Mouse (Mus musculus) Muller cell, postnatal 12 days (primary cell): ENCODE measurements at regions not wholly inside any gene's neighbourhood (a gene's known extent, or its start where the extent isn't known, plus 50 kb on each side); places are given as distances from the start of the nearest gene placed in this dataset.
A peak's percentile ranks its signal among the peaks of the same experiment; 100 is the strongest.

Source experiments
- DNase-seq: peaks from one replicate; pipeline ENCODE4 v3.0.0-alpha.2; 2015; ENCODE audit errors: inconsistent ontology term

DNA sequence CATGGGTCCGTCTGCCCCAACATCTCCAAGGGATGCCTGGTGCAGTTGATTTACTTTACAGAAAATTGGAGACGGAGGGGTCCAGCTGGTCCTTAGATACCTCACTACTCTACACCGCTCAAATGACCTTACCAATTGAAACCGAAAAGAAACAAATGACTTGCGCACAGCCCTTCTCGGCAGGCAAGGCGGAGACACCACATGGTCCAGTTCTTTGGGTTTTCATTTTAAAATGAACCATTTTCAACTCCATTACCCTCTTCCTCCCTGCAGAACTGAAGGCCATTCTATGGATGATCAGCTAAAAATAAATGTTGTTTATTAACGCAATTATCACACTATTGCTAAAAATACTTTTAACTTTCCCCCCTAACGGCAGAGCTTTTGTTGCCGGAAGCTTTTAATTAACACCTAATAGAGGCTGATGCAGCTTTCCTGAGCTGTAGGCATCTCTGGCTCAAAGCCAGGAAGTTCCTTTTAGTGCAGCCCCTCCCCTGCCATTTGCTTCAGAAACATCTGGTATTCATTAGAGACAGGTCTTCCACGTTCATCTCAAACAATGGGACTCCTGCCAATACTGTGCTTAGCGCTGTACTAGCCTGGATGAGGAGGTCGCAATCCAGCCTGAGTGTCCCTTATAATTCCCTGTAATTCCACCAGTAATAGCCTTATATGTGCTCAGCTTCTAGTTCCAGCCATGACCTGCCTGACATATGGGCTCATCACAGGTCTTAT is 247.5 kb downstream of the Drd1 start:
- DNase-seq, result peak; percentile 22

DNA sequence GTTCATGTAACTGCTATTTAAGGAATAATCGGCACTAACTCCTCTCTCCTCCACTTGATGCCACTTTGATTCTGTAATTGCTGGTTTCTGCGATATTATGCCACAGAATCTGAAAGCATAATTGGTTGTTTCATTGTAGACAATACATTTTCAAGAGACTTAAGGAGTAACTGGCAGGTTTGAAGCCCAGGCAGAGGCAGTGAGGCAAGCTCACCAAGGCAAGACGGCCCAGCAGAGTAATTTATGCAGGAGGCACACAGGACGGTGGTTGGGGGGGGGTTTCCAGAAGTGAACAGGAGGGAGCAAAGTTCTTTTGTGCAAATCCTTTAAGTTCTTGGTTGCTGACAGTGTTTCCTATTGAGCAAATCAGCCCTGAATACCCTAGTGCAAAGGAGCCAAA is 249.6 kb downstream of the Drd1 start:
- DNase-seq, result no peak

DNA sequence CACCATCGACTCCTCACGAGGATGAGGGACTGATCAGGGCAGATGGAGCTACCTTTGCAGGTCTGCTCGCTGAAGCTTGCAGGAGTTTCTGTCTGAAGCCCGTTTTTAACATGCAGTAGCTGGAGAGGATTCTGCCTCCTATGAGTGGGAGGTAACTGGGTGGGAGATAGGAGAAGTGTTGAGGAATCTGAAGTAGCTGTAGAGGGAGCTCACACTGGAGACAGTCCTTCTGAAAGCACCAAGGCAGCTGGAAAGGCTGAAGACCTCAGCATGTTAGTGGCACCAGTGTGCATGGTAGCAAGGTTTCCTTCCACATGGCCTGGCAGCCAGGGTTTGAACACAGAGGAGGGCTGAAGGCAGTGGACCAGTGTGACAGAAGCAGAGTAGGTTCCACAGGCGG is 254.5 kb downstream of the Drd1 start:
- no peak for DNase-seq

DNA sequence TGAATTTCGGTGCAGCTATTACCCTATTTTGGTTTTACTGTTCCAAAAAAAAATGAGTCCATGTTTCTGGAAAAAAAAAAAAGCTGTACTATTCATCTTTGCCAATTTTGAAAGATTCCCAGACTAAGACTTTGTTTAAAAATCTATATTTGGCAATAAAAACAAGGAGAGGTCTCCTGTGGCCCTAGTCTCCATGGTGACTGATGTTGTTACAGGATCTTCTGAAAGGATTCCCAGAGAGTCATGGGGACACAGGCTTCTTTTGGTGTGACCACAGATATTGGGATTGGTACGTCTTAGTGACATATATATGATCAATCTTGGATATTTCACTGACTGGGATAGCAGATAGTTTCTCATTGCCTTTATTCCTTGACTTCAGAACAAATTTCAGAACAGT is 266.7 kb downstream of the Drd1 start:
- no peak for DNase-seq

DNA sequence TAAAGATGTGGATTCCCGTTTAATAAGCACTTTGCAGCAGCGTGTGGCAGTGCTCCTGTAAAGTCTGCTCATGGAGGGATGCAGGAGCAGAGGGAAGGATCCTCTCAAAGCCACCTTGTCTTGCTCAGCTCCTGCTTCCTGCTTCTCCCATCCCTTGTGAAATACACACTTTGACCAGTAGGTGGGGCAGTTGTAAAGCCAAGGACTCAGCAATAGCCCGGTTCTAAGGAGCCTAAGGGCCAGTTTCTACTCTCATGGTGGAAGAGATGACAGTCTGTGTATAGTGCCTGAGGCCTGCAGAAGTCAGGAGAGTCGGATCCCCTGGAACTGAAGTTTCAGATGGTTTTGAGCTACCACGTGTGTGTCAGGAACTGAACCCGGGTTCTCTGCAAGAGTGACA is 272.0 kb downstream of the Drd1 start:
- DNase-seq, result peak; percentile 67

DNA sequence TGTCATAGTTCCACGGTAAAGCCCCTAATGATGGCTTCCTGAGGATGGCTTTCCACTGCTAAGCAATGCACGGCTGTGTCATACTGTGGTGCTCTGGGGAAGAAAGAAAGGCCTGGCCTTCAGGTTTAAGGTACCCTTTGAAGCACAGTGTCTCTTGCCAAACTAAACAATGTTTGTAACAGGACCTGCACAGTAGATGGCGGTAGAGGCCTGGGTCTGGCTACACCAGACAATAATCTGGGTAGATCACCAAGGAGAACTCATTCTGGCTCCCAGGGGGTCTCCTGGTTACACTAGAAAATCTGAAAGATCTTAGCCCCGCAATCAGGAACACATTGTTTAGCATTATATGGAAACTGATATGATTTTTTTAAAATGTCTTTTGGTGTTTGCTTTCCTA is 276.4 kb downstream of the Drd1 start:
- no peak for DNase-seq

DNA sequence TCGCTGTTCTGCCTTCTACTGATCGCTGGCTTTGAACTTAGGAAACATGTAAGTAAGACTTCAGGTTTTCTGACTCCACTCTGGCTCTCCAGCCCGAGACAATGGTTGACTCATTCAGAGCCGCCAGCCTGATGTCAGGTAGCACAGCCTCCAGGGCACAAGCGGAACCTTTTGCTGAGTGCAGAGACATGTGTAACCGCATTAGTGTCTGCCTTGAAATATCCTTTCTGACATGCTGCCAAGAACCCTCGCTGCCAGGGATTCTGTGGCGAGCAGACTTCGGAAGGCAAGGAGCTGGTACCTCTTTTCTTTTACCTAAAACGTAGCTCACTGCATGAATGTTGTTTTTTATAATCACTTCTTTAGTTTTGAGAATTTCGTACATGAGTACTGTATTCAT is 279.1 kb downstream of the Drd1 start:
- no peak for DNase-seq

DNA sequence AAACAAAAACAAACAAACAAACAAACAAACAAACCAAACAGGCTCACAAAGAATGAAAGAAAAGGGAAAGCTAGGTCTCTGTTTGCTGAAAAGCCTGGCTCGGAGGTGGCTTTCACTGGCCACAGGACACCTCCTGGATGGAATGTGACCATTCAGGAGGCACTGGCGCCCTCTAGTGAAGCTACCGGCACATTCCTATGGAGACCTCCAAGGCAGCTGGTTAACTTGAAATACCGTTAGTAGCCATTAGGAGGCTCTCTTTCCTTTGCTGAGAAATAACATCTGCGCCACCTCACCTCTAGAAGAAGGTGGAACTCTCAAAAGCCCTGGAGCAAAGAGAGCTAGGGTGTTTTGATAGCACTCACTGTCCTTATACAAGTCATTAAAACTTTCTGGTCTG is 279.8 kb downstream of the Drd1 start:
- DNase-seq, result no peak

DNA sequence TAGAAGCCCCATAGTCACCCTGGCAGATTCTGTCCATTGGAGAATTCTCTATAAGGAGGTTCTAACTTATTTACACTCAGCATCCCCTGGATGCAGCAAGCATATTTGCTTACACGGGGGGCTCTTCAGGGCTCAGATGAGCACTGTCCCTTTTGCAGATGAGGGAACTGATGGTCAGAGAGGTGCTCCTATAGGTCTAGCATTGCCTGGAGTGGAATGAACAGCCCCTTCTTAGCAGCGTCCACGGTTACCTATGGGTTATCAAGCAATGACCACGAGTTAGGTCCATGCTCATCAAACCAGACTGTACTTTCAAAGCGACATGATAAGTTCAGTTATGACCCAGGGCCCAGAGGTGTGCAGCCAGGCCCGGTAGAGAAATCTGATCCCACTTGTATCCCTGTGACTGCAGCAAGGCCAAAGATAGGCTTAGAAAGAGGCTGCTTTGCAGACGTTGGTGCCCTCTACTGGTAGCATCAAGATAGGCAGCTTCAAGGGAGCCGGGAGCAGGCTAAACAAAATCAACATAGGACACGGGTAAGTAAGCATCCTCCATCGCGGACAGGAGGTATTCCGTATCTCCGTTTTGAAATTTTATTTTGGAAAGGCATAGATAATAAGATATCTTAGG is 290.8 kb downstream of the Drd1 start:
- DNase-seq, result peak; percentile 72

DNA sequence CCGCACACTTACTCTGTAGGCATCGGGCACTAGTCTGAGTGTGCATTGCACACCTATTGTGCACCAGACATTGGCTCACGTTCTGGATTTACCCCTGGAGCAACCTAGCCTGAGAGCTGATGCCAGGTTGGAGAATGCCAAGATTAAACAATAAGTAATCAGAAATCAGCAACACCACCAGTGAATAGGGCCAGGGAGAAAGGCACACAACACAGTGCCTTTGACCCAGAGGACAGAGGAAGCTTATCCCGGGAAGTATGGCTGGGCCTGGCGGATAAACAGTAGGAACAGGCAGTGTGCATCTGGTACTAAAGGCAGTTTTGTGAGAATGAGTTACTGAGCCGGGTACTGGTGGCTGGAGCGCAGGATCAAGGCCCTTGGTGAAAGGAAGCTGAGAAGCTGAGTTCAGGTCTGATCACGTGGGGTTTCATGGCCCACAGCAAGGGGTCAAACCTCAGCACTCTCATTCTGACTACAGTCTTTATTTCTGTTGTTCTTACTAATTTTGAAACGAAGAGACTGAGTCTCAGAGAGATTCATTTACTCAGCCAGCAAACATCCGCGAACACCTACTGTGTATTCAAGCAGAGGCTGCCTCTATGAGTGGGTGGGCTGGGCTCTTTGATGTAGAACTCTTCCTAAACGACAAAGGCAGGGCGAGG is 284.8 kb upstream of the Msx2 start:
- no peak for DNase-seq

DNA sequence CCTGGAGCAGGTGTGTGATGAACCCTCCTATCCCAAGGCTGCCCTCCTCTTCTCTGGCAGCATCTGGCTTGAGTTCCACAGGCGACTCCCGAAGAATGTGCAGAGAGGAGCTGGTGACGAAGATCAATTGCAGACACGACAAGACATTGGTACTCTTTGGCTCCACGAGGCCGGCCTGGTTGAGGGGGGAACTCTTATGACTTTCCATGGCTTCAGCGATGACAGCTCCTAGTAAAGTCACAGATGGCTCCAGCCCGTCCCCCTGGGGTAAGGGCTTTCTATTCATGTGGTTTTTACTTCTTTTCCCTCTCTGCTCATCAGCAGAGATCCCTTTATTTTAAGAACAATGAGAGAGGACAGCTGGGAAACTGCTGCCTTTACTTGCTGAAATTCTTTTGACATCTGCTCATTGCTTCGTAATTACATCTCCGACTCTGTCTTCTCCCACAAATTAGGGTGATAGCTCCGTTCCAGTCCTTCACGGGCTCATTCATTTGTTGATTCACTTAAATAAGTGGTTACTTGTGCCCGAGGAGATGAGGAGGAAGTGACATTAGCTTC is 284.2 kb upstream of the Msx2 start:
- DNase-seq, result peak; percentile 51

DNA sequence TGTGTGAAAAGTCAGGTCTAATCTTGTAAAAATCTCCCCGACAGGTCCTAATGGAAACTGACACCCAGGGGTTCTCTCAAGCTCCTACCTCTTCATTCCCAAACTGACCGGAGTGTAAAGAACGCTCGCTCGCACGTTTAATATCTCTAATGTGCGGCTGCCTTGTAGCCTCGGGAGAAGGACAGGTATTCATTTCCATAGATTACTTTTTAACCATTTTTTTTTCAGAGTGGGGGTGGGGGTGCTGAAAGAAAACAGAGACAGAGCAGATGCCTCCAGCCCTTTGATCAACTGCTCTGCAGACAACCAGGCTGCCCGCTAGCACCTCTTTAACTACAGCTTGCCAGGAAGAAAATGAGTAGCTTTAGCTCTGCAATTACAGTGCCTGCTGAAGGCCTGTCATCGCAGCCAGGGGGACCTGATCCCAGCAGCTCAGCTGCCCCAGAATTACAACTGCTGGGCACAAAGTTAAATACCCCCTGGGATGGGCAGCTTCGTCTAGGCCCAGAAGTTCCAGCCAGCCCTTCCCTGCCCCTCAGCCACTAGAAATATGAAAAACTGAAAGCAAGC is 282.3 kb upstream of the Msx2 start:
- no peak for DNase-seq

DNA sequence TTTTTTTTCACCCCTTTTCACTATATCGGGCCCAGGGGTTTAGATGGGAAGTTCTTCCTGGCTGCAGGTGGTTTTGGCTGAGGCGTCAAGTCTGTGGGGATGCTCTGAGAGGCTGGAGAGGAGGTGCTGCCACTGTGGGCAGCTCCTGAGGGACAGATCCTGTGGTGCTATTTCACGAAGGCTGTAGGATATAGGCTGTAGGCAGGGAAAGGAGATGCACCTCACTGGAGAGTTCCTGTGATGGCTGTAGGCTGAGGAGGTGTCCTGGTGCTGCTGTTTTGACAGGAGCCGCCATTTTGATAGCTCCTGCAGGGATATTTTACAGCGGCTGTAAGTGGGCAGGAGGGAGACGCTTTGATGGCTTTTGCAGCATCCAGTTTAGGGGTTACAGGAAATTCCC is 280.2 kb upstream of the Msx2 start:
- no peak for DNase-seq

DNA sequence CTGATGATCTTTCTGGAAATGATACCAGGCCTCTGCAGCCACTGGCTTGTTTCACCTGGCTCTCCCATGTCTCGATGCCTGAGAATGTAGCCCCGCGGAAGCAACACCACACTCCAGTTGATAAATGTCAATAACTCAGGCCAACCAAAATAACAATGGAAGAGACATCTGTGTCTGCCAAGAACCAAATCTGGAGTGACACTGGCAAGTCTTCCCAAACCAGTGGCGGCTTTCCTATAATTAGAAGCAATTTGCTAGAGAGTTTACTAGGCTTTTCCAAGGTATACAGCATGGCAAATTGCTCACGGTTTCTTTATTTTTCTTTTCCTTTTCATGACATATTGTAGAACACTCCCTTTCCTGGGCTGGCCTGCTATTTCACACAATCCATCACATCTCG is 268.1 kb upstream of the Msx2 start:
- DNase-seq, result peak; percentile 22

DNA sequence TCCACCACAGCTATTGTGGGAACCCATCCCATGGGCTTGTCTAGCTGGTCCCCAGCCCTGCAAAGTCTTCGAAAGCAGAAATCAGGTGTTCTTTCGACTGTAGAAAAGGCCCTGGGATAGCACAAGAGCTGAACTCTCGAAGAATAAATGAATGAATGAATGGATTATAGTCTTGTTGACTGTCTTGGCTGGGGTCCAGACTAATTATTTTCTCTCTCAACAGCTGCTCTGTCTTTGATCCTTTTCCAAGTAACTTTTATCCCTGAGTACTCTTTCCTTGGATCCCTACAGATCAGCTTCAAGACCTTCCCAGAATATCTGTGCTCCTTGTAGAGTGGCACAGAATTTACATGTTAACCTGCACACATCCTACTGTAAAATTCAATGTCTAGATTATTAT is 266.3 kb upstream of the Msx2 start:
- no peak for DNase-seq

DNA sequence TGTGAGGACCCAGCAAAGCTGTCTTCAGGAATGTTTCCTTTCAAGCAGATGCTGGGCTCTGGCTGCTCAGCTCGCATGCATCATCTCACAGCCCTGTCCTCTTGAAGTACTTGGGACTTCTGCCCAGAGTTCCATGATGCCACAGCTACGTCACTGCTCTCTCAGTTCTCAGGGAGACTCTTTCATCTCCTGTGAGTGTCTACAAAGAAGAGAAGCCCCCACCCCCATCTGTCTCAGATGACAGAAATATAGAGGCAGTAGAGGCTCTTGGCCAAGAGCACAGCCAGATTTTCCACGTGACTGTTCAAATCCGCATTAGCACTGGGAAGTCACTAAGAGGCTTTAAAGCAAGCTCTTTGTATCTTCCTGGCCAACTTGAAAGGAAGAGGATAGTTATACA is 262.1 kb upstream of the Msx2 start:
- DNase-seq, result peak; percentile 71

DNA sequence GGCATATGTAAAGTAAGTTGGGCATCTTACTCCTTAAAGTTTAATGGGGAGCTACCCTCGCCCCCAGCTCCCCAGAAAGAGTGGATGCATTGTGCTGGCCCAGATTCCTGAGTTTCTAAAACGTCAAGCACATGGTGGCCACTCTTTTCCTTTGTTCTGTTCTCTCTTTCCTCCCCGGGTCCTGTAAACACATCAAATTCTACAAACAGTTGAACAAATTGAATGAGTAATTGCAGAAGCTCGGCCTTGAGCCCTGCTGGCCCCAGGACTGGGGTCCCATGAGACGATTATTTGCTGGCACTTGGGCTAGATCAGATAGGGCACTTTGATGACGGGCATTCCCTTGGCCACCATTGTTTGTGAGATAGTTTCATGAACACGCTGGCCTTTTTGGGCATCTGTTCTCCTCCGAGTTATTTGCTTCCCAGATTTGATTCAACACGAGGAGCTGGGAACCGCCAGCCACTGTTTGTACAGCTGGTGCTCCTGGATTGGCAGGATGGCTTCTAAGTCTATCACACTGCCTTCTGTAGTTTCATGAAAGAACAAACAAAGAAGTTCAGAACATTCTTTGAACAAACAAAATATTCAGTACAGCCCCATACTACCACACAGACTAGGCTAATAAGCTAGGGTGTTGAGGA is 257.5 kb upstream of the Msx2 start:
- DNase-seq, result peak; percentile 66

DNA sequence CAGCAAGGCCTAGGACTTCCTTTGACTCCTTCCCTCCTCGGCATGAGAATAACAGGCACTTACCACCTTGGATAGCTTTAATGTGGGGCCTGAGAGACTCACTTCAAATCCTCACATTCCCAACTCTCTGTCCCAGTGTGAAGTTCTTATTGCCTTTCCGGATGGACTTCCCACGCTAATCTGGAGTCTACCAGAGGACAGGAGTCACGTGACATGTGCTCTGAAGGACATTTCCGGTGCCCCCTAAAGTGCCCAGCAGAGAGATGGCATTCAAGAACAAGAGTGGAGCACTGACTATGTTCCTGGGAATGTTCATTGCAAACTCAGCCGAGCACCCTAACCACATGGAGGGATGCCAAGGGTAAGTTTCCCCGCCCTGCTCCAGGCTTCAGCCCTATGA is 257.0 kb upstream of the Msx2 start:
- DNase-seq, result no peak

DNA sequence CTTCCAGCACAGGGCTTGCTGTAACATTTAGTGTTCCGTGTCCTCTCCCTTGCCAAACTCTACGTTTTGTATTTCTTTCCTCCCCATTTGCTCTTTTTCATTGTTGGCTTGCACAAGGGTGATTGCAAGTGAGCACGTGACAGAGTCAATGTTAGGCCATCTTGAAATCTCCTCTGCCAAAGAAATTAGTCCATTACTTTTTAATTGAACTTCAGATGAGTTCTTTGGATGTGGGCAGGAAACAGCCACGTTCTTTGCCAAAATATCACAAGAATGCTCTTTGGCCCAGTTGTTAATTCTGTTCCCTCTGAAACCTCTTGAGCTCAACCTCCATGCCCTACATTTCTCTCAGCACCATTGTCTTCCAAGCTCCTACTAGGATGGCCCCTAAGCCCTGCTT is 253.2 kb upstream of the Msx2 start:
- DNase-seq, result peak; percentile 84

DNA sequence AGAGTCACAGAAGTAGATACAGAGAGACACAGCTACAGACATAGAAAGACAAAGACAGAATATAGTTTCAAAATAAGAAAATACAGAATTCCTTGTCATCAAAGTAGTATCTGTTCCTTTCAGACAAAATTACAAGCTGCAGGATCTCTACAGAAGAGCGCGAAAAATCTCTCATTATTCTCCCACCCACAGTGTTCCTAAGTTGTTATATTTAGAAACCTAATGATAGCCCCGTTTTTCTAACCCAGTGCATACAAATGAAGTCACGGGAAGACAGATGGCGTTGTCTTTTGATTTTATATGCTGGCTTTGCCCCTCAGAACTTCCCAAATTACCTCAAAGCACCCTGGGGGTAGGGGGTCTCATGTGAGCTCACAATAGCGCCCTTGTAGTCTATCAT is 250.0 kb upstream of the Msx2 start:
- DNase-seq, result no peak

DNA sequence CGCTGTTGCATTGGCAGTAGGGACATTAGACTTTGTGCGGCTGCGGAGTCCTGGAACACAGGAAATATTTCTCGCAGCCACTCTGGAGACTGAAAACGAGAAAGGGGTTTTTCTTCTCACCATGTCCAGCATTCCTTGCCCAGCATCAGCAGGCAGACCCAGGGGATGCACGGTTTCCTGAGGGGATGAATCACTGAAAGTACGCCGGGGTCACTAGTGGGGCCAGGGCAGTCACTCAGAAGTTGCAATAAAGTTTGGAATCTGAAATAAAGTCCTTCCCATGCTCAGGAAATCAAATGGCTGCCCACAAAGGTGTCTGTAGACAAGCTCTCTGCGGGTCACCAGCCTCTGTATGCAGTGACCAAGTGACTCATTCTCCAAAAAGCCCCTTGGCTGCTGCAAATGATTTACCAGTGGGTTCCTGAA is 248.2 kb upstream of the Msx2 start:
- DNase-seq, result peak; percentile 62

DNA sequence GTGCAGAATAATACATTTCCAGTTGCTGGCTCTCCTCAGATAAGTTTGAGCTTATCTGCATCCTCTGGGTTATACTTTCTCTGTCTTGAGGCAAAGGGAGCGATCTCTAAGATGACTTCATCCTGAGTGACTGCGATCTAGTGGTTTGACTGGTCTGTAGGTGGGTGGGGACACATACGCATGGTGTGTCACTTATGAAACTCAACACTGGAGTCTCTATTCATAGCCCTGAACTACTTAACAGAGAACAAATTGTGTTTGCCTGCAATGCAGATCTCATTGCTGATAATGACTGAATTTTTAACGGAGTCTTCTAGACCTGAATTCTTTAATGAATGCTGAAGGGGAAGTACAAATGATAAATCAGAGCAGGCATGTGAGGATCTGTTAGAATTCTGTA is 244.7 kb upstream of the Msx2 start:
- no peak for DNase-seq
